Mouse (Mus musculus): ENCODE data around the gene Psme1. TPM values are rescaled to one million over a fixed set of nuclear protein-coding genes. Genes with fewer than 3 reads are reported as not detected.

The Psme1 gene
- polyA plus RNA-seq, 1 experiment, result 268 TPM

- Histone ChIP-seq H3K4me3 (replicated peaks; ENCODE audit: control insufficient read depth, low read depth, low read length) (peak within 1 kb of the TSS; percentile 79), H3K27ac (ENCODE audit: control insufficient read depth, insufficient read depth, low read depth, low read length, poor library complexity) (peak within 1 kb of the TSS; percentile 70), H3K4me1 (ENCODE audit: control insufficient read depth, insufficient read depth, low read length) (no peaks in the 10 kb centered on the region; the same call in 1 of the 2 replicates)
- 5% methylated on average over 43 of the region's 43 CpGs for WGBS
- TF ChIP-seq POLR2A (IDR thresholded peaks at IDR 0.05; ENCODE audit: borderline replicate concordance, control insufficient read depth, low read depth, low read length) (peak; percentile 58; the same call in 1 of the 2 replicates), CTCF (IDR thresholded peaks at IDR 0.05; ENCODE audit: control insufficient read depth, insufficient read depth, low read length) (no peak)
Observed at GRCm38 (mm10) chr14:55584702-55585565, 7.0 kb downstream of the Psme1 start, which contains the start of gene Emc9. Emc9 (minus strand) TSS chr14:55585302.

- Histone ChIP-seq H3K4me3 (replicated peaks; ENCODE audit: control insufficient read depth, low read depth, low read length) (no peak overlapping the region), H3K4me1 (ENCODE audit: control insufficient read depth, insufficient read depth, low read length) (no peaks in the 10 kb centered on the region; the same call in 1 of the 2 replicates), H3K27ac (ENCODE audit: control insufficient read depth, insufficient read depth, low read depth, low read length, poor library complexity) (peak overlapping the region; percentile 23)
- TF ChIP-seq POLR2A (IDR thresholded peaks at IDR 0.05; ENCODE audit: borderline replicate concordance, control insufficient read depth, low read depth, low read length), result no peak
- no peak for TF ChIP-seq CTCF (IDR thresholded peaks at IDR 0.05; ENCODE audit: control insufficient read depth, insufficient read depth, low read length)
- 28% methylated on average over 6 of the region's 6 CpGs for WGBS
Observed at GRCm38 (mm10) chr14:55585566-55585960, 7.6 kb downstream of the Psme1 start.

- Histone ChIP-seq H3K4me1 (ENCODE audit: control insufficient read depth, insufficient read depth, low read length) (no peaks in the 10 kb centered on the region; the same call in 1 of the 2 replicates), H3K27ac (ENCODE audit: control insufficient read depth, insufficient read depth, low read depth, low read length, poor library complexity) (peak overlapping the region; percentile 49; the same call in 1 of the 2 replicates), H3K4me3 (replicated peaks; ENCODE audit: control insufficient read depth, low read depth, low read length) (no peak overlapping the region)
- TF ChIP-seq CTCF (IDR thresholded peaks at IDR 0.05; ENCODE audit: control insufficient read depth, insufficient read depth, low read length), result no peak
- TF ChIP-seq POLR2A (IDR thresholded peaks at IDR 0.05; ENCODE audit: borderline replicate concordance, control insufficient read depth, low read depth, low read length), result no peak
- WGBS, result 49% methylated on average over 2 of the region's 2 CpGs
Observed at GRCm38 (mm10) chr14:55586149-55586548, 8.2 kb downstream of the Psme1 start.

- TF ChIP-seq POLR2A (IDR thresholded peaks at IDR 0.05; ENCODE audit: borderline replicate concordance, control insufficient read depth, low read depth, low read length) (no peak), CTCF (IDR thresholded peaks at IDR 0.05; ENCODE audit: control insufficient read depth, insufficient read depth, low read length) (no peak)
- Histone ChIP-seq H3K4me3 (replicated peaks; ENCODE audit: control insufficient read depth, low read depth, low read length) (no peak overlapping the region), H3K4me1 (ENCODE audit: control insufficient read depth, insufficient read depth, low read length) (no peaks in the 10 kb centered on the region; the same call in 1 of the 2 replicates), H3K27ac (ENCODE audit: control insufficient read depth, insufficient read depth, low read depth, low read length, poor library complexity) (no peak overlapping the region)
- WGBS, result 93% methylated on average over 5 of the region's 5 CpGs
Observed at GRCm38 (mm10) chr14:55589271-55589670, 11.3 kb downstream of the Psme1 start.

- no peaks in the 10 kb centered on the region; the same call in 1 of the 2 replicates for H3K4me1 ChIP-seq (ENCODE audit: control insufficient read depth, insufficient read depth, low read length)
- TF ChIP-seq CTCF (IDR thresholded peaks at IDR 0.05; ENCODE audit: control insufficient read depth, insufficient read depth, low read length) (no peak), POLR2A (IDR thresholded peaks at IDR 0.05; ENCODE audit: borderline replicate concordance, control insufficient read depth, low read depth, low read length) (no peak)
- 56% methylated on average over 11 of the region's 11 CpGs for WGBS
- H3K27ac ChIP-seq (ENCODE audit: control insufficient read depth, insufficient read depth, low read depth, low read length, poor library complexity), result no peak overlapping the region; the same call in 1 of the 2 replicates
- no peak overlapping the region for H3K4me3 ChIP-seq (replicated peaks; ENCODE audit: control insufficient read depth, low read depth, low read length)
Observed at GRCm38 (mm10) chr14:55589771-55590448, 12.0 kb downstream of the Psme1 start.

- TF ChIP-seq POLR2A (IDR thresholded peaks at IDR 0.05; ENCODE audit: borderline replicate concordance, control insufficient read depth, low read depth, low read length) (no peak), CTCF (IDR thresholded peaks at IDR 0.05; ENCODE audit: control insufficient read depth, insufficient read depth, low read length) (no peak)
- WGBS, result under 1% methylated on average over 22 of the region's 22 CpGs
- Histone ChIP-seq H3K4me1 (ENCODE audit: control insufficient read depth, insufficient read depth, low read length) (no peaks in the 10 kb centered on the region; the same call in 1 of the 2 replicates), H3K27ac (ENCODE audit: control insufficient read depth, insufficient read depth, low read depth, low read length, poor library complexity) (peak within 1 kb of the TSS; percentile 96), H3K4me3 (replicated peaks; ENCODE audit: control insufficient read depth, low read depth, low read length) (peak within 1 kb of the TSS; percentile 96)
Observed at GRCm38 (mm10) chr14:55590748-55591330, 12.9 kb downstream of the Psme1 start, which contains the start of gene Psme2. Psme2 (minus strand) TSS chr14:55591113.

- TF ChIP-seq POLR2A (IDR thresholded peaks at IDR 0.05; ENCODE audit: borderline replicate concordance, control insufficient read depth, low read depth, low read length), result peak; percentile 60; the same call in 1 of the 2 replicates
- TF ChIP-seq CTCF (IDR thresholded peaks at IDR 0.05; ENCODE audit: control insufficient read depth, insufficient read depth, low read length), result no peak
- Histone ChIP-seq H3K4me3 (replicated peaks; ENCODE audit: control insufficient read depth, low read depth, low read length) (peak within 1 kb of the TSS; percentile 96), H3K27ac (ENCODE audit: control insufficient read depth, insufficient read depth, low read depth, low read length, poor library complexity) (peak within 1 kb of the TSS; percentile 96), H3K4me1 (ENCODE audit: control insufficient read depth, insufficient read depth, low read length) (no peaks in the 10 kb centered on the region; the same call in 1 of the 2 replicates)
- under 1% methylated on average over 33 of the region's 33 CpGs for WGBS
Observed at GRCm38 (mm10) chr14:55591331-55591891, 13.5 kb downstream of the Psme1 start, which contains the start of gene Rnf31. Rnf31 (plus strand) TSS chr14:55591708.
